Mouse (Mus musculus): ENCODE results near the gene Cbl. TPM values are rescaled to one million over a fixed set of nuclear protein-coding genes. Genes with fewer than 3 reads are reported as not detected.

Cbl gene
- total and polyA plus RNA-seq, 2 experiments = 2.4 to 2.8 TPM

DNA sequence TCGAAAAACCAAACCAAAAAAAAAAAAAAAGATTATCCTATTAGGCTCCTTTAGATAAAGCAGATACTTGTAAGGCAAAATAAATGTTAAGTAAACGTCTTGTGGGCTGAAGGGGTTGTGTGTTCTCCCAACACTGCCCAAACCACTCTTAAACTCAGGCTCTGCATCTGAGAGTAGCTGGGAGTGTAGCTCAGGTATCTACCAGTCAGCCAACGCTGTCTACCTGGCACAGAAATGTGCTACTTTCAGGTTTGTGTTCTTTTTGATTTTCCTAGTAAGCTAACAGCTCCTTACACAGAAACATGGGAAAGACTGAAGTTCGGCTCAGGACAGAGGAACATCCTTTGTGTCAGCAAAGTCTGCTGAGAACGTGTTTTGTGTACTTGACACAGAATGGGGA lies 101.6 kb downstream of the Cbl start:
- no peak for TF ChIP-seq CTCF (IDR thresholded peaks at IDR 0.05; ENCODE audit: low read depth, low read length)
- no peak for TF ChIP-seq POLR2A (IDR thresholded peaks at IDR 0.05; ENCODE audit: extremely low read depth, insufficient read depth, low read length)
- no peak overlapping the region; the same call in 1 of the 2 replicates for H3K27ac ChIP-seq (replicated peaks; ENCODE audit: insufficient read depth, low read depth, low read length)
- WGBS = 69% methylated on average over 5 of the region's 5 CpGs
- DNase-seq (ENCODE audit: extremely low read depth, low read depth, low spot score) = no peak
- H3K27me3 ChIP-seq (ENCODE audit: control insufficient read depth, insufficient read depth, low read length) = peaks cover 10% of the 10 kb centered on the region; the same call in 1 of the 2 replicates
- peaks cover 10% of the 10 kb centered on the region for H3K4me1 ChIP-seq (ENCODE audit: control insufficient read depth, insufficient read depth, low read length)
- no peaks in the 10 kb centered on the region; the same call in 1 of the 2 replicates for H3K79me2 ChIP-seq (ENCODE audit: control insufficient read depth, insufficient read depth, low read length)
- no peaks in the 10 kb centered on the region for H3K36me3 ChIP-seq (ENCODE audit: control insufficient read depth, insufficient read depth, low read length)
- no peak overlapping the region for H3K4me3 ChIP-seq (ENCODE audit: insufficient read depth, low read depth, low read length)
- no peak overlapping the region for H3K9ac ChIP-seq (ENCODE audit: low read depth, low read length)

GRCm38 (mm10) chr9:44131276-44131590 lies 102.6 kb downstream of the Cbl start:
- Histone ChIP-seq H3K27ac (replicated peaks; ENCODE audit: insufficient read depth, low read depth, low read length) (peak overlapping the region; percentile 54), H3K27me3 (ENCODE audit: control insufficient read depth, insufficient read depth, low read length) (peaks cover 10% of the 10 kb centered on the region; the same call in 1 of the 2 replicates), H3K9ac (ENCODE audit: low read depth, low read length) (no peak overlapping the region), H3K36me3 (ENCODE audit: control insufficient read depth, insufficient read depth, low read length) (no peaks in the 10 kb centered on the region), H3K79me2 (ENCODE audit: control insufficient read depth, insufficient read depth, low read length) (no peaks in the 10 kb centered on the region; the same call in 1 of the 2 replicates), H3K4me3 (ENCODE audit: insufficient read depth, low read depth, low read length) (no peak overlapping the region), H3K4me1 (ENCODE audit: control insufficient read depth, insufficient read depth, low read length) (peaks cover 18% of the 10 kb centered on the region)
- no peak for DNase-seq (ENCODE audit: extremely low read depth, low read depth, low spot score)
- 52% methylated on average over 7 of the region's 7 CpGs for WGBS
- TF ChIP-seq POLR2A (IDR thresholded peaks at IDR 0.05; ENCODE audit: extremely low read depth, insufficient read depth, low read length) (no peak), CTCF (IDR thresholded peaks at IDR 0.05; ENCODE audit: low read depth, low read length) (no peak)

- WGBS = 37% methylated on average over 18 of the region's 19 CpGs
- no peak for TF ChIP-seq POLR2A (IDR thresholded peaks at IDR 0.05; ENCODE audit: extremely low read depth, insufficient read depth, low read length)
- no peak for TF ChIP-seq CTCF (IDR thresholded peaks at IDR 0.05; ENCODE audit: low read depth, low read length)
- Histone ChIP-seq H3K4me3 (ENCODE audit: insufficient read depth, low read depth, low read length) (peak overlapping the region; percentile 2; the same call in 1 of the 2 replicates), H3K4me1 (ENCODE audit: control insufficient read depth, insufficient read depth, low read length) (peaks cover 18% of the 10 kb centered on the region), H3K9ac (ENCODE audit: low read depth, low read length) (peak overlapping the region; percentile 61), H3K27ac (replicated peaks; ENCODE audit: insufficient read depth, low read depth, low read length) (peak overlapping the region; percentile 83), H3K79me2 (ENCODE audit: control insufficient read depth, insufficient read depth, low read length) (no peaks in the 10 kb centered on the region; the same call in 1 of the 2 replicates), H3K36me3 (ENCODE audit: control insufficient read depth, insufficient read depth, low read length) (no peaks in the 10 kb centered on the region), H3K27me3 (ENCODE audit: control insufficient read depth, insufficient read depth, low read length) (peaks cover 10% of the 10 kb centered on the region; the same call in 1 of the 2 replicates)
- DNase-seq (ENCODE audit: extremely low read depth, low read depth, low spot score) = no peak
Observed at GRCm38 (mm10) chr9:44130581-44131275, 103.1 kb downstream of the Cbl start.

DNA sequence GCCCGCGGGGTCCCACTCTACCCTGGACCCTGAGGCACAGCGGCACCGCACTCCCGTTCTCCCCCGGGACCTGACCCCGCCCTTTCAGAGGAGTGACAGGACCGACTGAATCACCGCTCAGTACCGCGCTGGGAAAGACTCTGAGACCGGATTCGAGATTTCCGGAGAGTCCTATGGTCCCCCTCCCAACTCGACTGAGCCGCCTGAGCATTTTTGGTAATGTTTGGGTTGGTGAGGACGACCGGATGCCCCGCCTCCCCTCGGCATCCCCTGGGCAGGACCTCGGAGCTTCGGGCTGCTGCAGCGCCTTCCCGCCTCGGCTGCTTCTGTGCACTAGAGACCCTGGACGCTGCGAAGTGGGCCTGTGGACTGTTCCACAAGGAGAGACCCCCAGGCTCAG lies 103.8 kb downstream of the Cbl start:
- no peaks in the 10 kb centered on the region; the same call in 1 of the 2 replicates for H3K79me2 ChIP-seq (ENCODE audit: control insufficient read depth, insufficient read depth, low read length)
- TF ChIP-seq POLR2A (IDR thresholded peaks at IDR 0.05; ENCODE audit: extremely low read depth, insufficient read depth, low read length) (0 out of 2 replicates have a peak, but pooled peaks have one; percentile 16), CTCF (IDR thresholded peaks at IDR 0.05; ENCODE audit: low read depth, low read length) (no peak)
- H3K27ac ChIP-seq (replicated peaks; ENCODE audit: insufficient read depth, low read depth, low read length) = peak overlapping the region; percentile 83
- no peaks in the 10 kb centered on the region for H3K36me3 ChIP-seq (ENCODE audit: control insufficient read depth, insufficient read depth, low read length)
- H3K4me1 ChIP-seq (ENCODE audit: control insufficient read depth, insufficient read depth, low read length) = peaks cover 18% of the 10 kb centered on the region
- H3K27me3 ChIP-seq (ENCODE audit: control insufficient read depth, insufficient read depth, low read length) = peaks cover 10% of the 10 kb centered on the region; the same call in 1 of the 2 replicates
- H3K9ac ChIP-seq (ENCODE audit: low read depth, low read length) = peak overlapping the region; percentile 61
- 1% methylated on average over 27 of the region's 27 CpGs for WGBS
- peak overlapping the region; percentile 32; the same call in 1 of the 2 replicates for H3K4me3 ChIP-seq (ENCODE audit: insufficient read depth, low read depth, low read length)
- DNase-seq (ENCODE audit: extremely low read depth, low read depth, low spot score) = peak; percentile 37

DNA sequence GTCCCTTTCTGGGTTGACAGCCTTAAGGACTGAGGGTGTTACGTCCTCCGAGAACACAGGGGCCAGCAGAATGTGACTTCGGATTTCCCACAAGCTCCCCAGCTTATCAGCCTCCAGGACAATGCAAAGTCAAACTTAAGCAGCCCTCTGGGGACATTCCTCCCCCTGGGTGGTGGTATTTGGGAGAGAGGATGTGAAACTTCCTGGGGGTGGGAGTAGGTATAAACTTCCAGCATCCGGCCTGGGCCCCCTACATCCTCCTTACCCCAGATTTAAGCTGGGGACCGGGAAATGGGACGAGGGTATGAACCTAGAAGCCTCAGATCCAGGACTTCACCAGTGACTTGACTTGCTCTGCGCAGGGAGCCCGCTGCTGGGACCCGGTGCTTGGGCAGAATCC lies 104.2 kb downstream of the Cbl start:
- H3K9ac ChIP-seq (ENCODE audit: low read depth, low read length) = peak overlapping the region; percentile 15; the same call in 1 of the 2 replicates
- no peaks in the 10 kb centered on the region for H3K36me3 ChIP-seq (ENCODE audit: control insufficient read depth, insufficient read depth, low read length)
- peaks cover 18% of the 10 kb centered on the region for H3K4me1 ChIP-seq (ENCODE audit: control insufficient read depth, insufficient read depth, low read length)
- peaks cover 10% of the 10 kb centered on the region; the same call in 1 of the 2 replicates for H3K27me3 ChIP-seq (ENCODE audit: control insufficient read depth, insufficient read depth, low read length)
- H3K79me2 ChIP-seq (ENCODE audit: control insufficient read depth, insufficient read depth, low read length) = no peaks in the 10 kb centered on the region; the same call in 1 of the 2 replicates
- TF ChIP-seq CTCF (IDR thresholded peaks at IDR 0.05; ENCODE audit: low read depth, low read length) (no peak), POLR2A (IDR thresholded peaks at IDR 0.05; ENCODE audit: extremely low read depth, insufficient read depth, low read length) (no peak)
- DNase-seq (ENCODE audit: extremely low read depth, low read depth, low spot score) = peak; percentile 28
- WGBS = 27% methylated on average over 9 of the region's 9 CpGs
- peak overlapping the region; percentile 32; the same call in 1 of the 2 replicates for H3K4me3 ChIP-seq (ENCODE audit: insufficient read depth, low read depth, low read length)
- peak overlapping the region; percentile 56 for H3K27ac ChIP-seq (replicated peaks; ENCODE audit: insufficient read depth, low read depth, low read length)

Measured in liver, adult 2 months (tissue).